Mouse (Mus musculus): ENCODE measurements around the gene Olfr918.

Gene Olfr918

GRCm38 (mm10) chr9:38674501-38674900 is at the start of gene Olfr918:
Gene Olfr918 (minus strand): TSS chr9:38674601.
- DNase-seq: no peak

DNA sequence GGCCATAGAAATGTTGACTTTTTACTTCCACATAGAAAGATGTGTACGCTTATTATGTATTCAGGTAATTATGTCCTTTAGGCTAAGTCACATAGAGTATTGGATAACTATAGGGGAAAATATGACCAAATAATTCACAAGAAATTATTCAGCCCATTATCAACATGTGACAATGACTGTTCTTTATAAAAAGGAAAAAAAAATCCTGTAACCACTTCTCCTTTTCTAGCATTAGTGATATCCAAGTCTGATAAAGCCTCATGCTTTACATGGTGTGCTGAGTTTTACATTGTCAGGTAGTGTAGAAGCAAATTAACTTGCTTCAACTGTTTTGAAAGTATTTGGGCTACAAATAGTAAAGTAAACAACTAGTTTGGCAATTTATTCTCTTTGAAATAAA is 49.6 kb upstream of the Olfr918 start:
- DNase-seq: no peak

DNA sequence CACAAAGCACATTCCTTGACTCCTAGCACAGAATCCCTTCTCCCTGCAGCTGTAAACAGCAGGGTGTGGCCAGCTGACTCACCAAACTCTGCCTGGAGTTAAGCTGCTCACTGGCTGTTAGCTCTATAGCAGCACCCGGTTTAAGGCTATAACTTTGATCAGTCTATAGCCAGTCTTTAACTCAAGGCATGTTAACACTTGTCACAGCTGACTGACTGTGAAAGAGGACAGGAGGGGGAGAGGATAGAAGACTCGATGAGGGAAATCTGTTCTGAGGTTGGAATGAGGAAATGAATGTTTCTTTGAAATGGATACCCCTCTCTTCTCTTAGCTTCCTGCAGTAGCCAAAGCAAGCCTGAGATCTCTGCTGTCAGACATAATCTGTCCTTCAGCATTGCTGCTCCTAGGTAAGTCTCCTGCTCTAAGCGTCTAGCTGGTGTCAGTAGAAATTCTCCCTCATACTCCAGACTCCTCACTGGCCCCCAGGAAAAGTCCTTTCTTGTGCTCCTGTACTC is 44.6 kb upstream of the Olfr918 start:
- no peak for DNase-seq

GRCm38 (mm10) chr9:38718102-38718501 is 43.7 kb upstream of the Olfr918 start, which contains the start of gene Vwa5a:
Gene Vwa5a (plus strand): TSS chr9:38718268.
- no peak for DNase-seq

DNA sequence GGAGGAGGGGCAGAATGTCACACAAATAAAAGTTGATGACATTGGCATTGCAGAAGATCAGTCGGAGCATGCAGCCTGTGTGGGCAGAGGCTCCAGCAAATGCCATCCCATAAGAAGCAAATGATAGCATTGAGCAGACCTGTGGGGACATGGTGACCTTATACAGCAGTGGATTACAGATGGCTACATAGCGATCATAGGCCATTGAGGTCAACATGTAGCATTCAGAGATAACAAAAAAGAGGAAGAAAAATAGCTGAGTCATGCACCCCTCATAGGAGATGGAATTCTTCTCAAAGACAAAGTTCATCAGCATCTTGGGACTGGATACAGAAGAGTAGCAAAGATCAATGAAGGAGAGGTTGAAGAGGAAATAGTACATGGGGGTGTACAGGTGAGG is 1.5 kb downstream of the Olfr918 start:
- DNase-seq: no peak

GRCm38 (mm10) chr9:38665742-38666141 is 8.7 kb downstream of the Olfr918 start, which contains the start of gene Olfr917:
Gene Olfr917 (minus strand): TSS chr9:38665842.
- DNase-seq: no peak

GRCm38 (mm10) chr9:38659775-38660174 is 14.6 kb downstream of the Olfr918 start, which contains the start of gene Olfr916:
Gene Olfr916 (minus strand): TSS chr9:38659875.
- DNase-seq: no peak

DNA sequence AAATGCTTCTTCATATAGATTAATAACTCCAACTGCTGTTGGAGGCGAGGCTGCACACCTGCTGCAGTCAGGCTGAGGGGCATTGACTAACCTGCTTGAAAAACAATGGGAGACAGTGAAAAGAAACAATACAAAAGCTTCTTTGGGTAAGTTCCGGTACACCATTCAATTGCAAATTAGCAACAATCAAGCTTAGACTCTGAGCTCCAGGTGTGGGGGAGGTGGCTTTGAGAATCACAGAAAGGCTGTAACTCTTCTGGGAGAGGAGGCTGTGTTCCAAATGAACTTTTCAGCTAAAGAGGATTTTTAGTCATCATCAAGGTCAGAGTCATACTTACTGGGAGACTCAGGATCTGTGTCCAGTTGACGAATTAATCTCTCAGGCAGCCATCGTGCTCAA is 42.0 kb downstream of the Olfr918 start:
- DNase-seq: no peak

All from spleen, adult 18-20 months (tissue).